Mouse (Mus musculus) bone marrow, adult 2 months (tissue): ENCODE measurements around the gene Speg. TPM values are rescaled to one million over a fixed set of nuclear protein-coding genes. Genes with fewer than 3 reads are reported as not detected.

ENCODE experiments used
- H3K27ac ChIP-seq: fragments of 200-500 bp; 2 replicates; pipeline ENCODE4 v1.5.1; 2012; ENCODE audit warnings: low read depth, mild to moderate bottlenecking, control low read depth, inconsistent platforms, low read length; ENCODE audit not compliant: control insufficient read depth, poor library complexity, insufficient read depth
- H3K4me1 ChIP-seq: fragments of 200-500 bp; 2 replicates; pipeline ENCODE4 v1.6.1; 2011; ENCODE audit warnings: low read length; ENCODE audit not compliant: control insufficient read depth, insufficient read depth
- H3K4me3 ChIP-seq: fragments of 200-500 bp; replicated peaks from 2 replicates; pipeline ENCODE3; 2011; ENCODE audit warnings: mild to moderate bottlenecking, low read depth, low read length, control low read depth; ENCODE audit not compliant: control insufficient read depth
- CTCF ChIP-seq: fragments of 200-500 bp; IDR thresholded peaks from 2 replicates; pipeline ENCODE4 v1.5.1; 2011; ENCODE audit warnings: low read length, control low read depth; ENCODE audit not compliant: control insufficient read depth, insufficient read depth
- POLR2A ChIP-seq: fragments of 200-500 bp; IDR thresholded peaks from 2 replicates; pipeline ENCODE4 v1.6.1; 2011; ENCODE audit warnings: low read depth, mild to moderate bottlenecking, control low read depth, low read length, borderline replicate concordance; ENCODE audit not compliant: control insufficient read depth
- WGBS: fragments of 180-500 bp; shearing (Covaris S2); methylation state at CpG from one replicate; pipeline ENCODE4 v1.1.7; 2018; 5-methylcytosine and 5-hydroxymethylcytosine counted together
- polyA plus RNA-seq: library from polyadenylated mRNA; stranded (reverse); fragments of >200 nt; gene quantifications from 2 replicates; pipeline ENCODE4 v1.2.4, GENCODE M21; 2011; ENCODE audit warnings: low replicate concordance; ENCODE audit not compliant: missing spikeins, insufficient read depth, insufficient read length

Gene Speg
- polyA plus RNA-seq, 1 experiment: 18.1 TPM

- H3K4me3 ChIP-seq: peak within 1 kb of the TSS; percentile 70
- TF ChIP-seq CTCF (no peak), POLR2A (peak; percentile 12; the same call in 1 of the 2 replicates)
- peak within 1 kb of the TSS; percentile 26; the same call in 1 of the 2 replicates for H3K27ac ChIP-seq
- no peaks in the 10 kb centered on the region; the same call in 1 of the 2 replicates for H3K4me1 ChIP-seq
- WGBS: under 1% methylated on average over 72 of the region's 76 CpGs
Observed at GRCm38 (mm10) chr1:75478916-75479634, 104.0 kb downstream of the Speg start, which contains the start of the genes Chpf and Tmem198. Gene Chpf, minus strand, starts transcription at chr1:75479307. Gene Tmem198, plus strand, starts transcription at chr1:75479532.

- no peak for TF ChIP-seq CTCF
- no peak for TF ChIP-seq POLR2A
- Histone ChIP-seq H3K4me1 (no peaks in the 10 kb centered on the region; the same call in 1 of the 2 replicates), H3K27ac (no peak overlapping the region), H3K4me3 (no peak overlapping the region)
- 2% methylated on average over 24 of the region's 24 CpGs for WGBS
Observed at GRCm38 (mm10) chr1:75479635-75479989, 104.5 kb downstream of the Speg start.

GRCm38 (mm10) chr1:75480036-75480435 is 104.9 kb downstream of the Speg start:
- H3K4me1 ChIP-seq: no peaks in the 10 kb centered on the region; the same call in 1 of the 2 replicates
- no peak overlapping the region for H3K27ac ChIP-seq
- TF ChIP-seq CTCF: no peak
- TF ChIP-seq POLR2A: no peak
- 22% methylated on average over 13 of the region's 13 CpGs for WGBS
- no peak overlapping the region for H3K4me3 ChIP-seq

GRCm38 (mm10) chr1:75480735-75481134 is 105.6 kb downstream of the Speg start:
- TF ChIP-seq POLR2A: no peak
- no peak for TF ChIP-seq CTCF
- 78% methylated on average over 7 of the region's 7 CpGs for WGBS
- H3K4me1 ChIP-seq: no peaks in the 10 kb centered on the region; the same call in 1 of the 2 replicates
- H3K4me3 ChIP-seq: no peak overlapping the region
- no peak overlapping the region for H3K27ac ChIP-seq

Other genes with a start within 250 kb of the Speg start
- 1.7 TPM in 1 of 2 replicates, not detected in the other for gene Slc23a3, start 241.4 kb upstream of the Speg start, polyA plus RNA-seq
- 55.3 and 100 TPM in 2 replicates for gene Cnppd1, start 232.6 kb upstream of the Speg start, polyA plus RNA-seq
- gene Retreg2, start 232.5 kb upstream of the Speg start, polyA plus RNA-seq: 71.5 and 92.9 TPM in 2 replicates
- gene Zfand2b, start 206.7 kb upstream of the Speg start, polyA plus RNA-seq: 28.5 and 49.8 TPM in 2 replicates
- gene Abcb6, start 194.9 kb upstream of the Speg start, polyA plus RNA-seq: 151 and 182 TPM in 2 replicates
- 16.6 and 27.7 TPM in 2 replicates for gene Ankzf1, start 183.1 kb upstream of the Speg start, polyA plus RNA-seq
- 24.6 and 39.2 TPM in 2 replicates for gene Atg9a, start 183.1 kb upstream of the Speg start, polyA plus RNA-seq
- 23.0 and 43.6 TPM in 2 replicates for gene Glb1l, start 164.5 kb upstream of the Speg start, polyA plus RNA-seq
- 74.2 and 168 TPM in 2 replicates for gene Stk16, start 164.5 kb upstream of the Speg start, polyA plus RNA-seq
- gene Tuba4a, start 155.4 kb upstream of the Speg start, polyA plus RNA-seq: 422 and 591 TPM in 2 replicates
- not detected in 2 replicates for gene A630095N17Rik, start 143.2 kb upstream of the Speg start, polyA plus RNA-seq
- gene Dnajb2, start 138.9 kb upstream of the Speg start, polyA plus RNA-seq: 85.8 and 119 TPM in 2 replicates
- 1.4 and 4.2 TPM in 2 replicates for gene Ptprn, start 110.8 kb upstream of the Speg start, polyA plus RNA-seq
- gene Resp18, start 96.9 kb upstream of the Speg start, polyA plus RNA-seq: not detected in 2 replicates
- gene Dnpep, start 57.3 kb upstream of the Speg start, polyA plus RNA-seq: 9.2 and 21.3 TPM in 2 replicates
- gene Des, start 15.0 kb upstream of the Speg start, polyA plus RNA-seq: 2.1 and 8.8 TPM in 2 replicates
- 21.8 and 53.9 TPM in 2 replicates for gene Gmppa, start 60.6 kb downstream of the Speg start, polyA plus RNA-seq
- not detected in 2 replicates for gene Asic4, start 75.1 kb downstream of the Speg start, polyA plus RNA-seq
- gene Chpf, start 104.0 kb downstream of the Speg start, polyA plus RNA-seq: 2.1 and 4.7 TPM in 2 replicates
- not detected in 2 replicates for gene Tmem198, start 104.2 kb downstream of the Speg start, polyA plus RNA-seq
- 4.3 and 6.2 TPM in 2 replicates for gene Obsl1, start 131.2 kb downstream of the Speg start, polyA plus RNA-seq
- not detected in 2 replicates for gene Inha, start 131.8 kb downstream of the Speg start, polyA plus RNA-seq
- gene Stk11ip, start 146.2 kb downstream of the Speg start, polyA plus RNA-seq: 22.7 and 27.1 TPM in 2 replicates
- 0.59 and 8.0 TPM in 2 replicates for gene Slc4a3, start 171.0 kb downstream of the Speg start, polyA plus RNA-seq